Mouse (Mus musculus): Measurements from ENCODE around the gene Lta.

The Lta gene

DNA sequence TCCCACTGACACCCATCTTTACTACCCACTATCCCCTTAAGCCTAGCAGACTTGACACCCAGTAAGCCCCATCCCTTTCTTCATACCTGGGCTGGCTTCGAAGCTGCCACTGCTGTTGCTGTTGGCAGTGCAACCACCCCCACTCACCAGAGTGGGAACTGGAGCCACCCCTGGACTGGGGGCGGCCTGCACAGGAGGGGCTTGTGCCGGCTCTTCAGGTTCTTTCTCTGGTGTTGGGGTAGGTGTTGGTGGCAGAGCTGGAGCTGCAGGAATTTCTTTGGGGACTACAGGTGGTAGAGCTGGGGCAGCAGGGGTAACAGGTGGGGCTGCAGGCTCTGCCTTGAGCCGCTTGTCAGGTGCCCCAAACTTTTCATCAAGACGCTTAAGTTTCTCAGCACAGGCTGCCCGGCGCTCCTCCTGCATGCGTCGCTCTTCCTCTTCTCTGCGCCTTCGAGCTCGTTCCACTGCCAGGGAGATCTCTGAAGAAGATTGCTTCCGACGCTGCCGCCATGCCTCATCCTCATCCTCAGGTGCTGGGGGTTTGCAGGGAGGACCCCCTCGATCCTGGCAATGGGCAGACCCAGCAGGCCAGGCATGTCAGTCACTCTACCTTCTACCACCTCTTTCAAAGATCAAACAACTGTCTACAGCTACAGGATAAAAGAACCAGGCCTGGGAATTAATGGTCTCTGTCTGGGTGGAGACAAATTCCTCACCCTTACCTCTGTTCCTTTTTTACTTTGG, 46.1 kb downstream of the Lta start:
- DNase-seq (ENCODE audit: low spot score) = no peak

DNA sequence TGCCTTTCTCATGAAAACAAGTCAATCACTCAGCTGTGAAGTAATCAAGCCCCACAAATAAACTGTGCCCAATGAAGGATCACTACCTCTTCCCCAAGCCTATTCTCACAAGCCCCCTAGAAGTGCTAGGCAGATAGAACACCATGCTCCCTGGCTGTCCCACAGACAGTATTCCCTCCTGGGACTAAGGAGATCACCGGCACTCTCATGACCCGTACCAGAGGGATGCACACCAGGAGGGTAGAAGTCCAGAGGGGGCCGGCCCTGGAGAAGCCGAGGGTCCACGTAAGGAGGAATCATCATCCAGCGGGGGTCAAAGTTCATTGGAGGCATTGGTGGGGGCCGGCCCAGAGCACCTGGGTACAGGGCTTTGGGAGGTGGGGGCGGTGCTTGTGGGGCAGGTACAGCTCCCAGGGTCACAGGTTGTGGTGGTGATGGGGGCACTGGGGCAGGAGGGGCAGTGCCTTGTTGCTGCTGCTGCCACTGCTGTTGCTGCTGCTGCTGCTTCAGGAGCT, 47.4 kb downstream of the Lta start:
- DNase-seq (ENCODE audit: low spot score) = no peak

DNA sequence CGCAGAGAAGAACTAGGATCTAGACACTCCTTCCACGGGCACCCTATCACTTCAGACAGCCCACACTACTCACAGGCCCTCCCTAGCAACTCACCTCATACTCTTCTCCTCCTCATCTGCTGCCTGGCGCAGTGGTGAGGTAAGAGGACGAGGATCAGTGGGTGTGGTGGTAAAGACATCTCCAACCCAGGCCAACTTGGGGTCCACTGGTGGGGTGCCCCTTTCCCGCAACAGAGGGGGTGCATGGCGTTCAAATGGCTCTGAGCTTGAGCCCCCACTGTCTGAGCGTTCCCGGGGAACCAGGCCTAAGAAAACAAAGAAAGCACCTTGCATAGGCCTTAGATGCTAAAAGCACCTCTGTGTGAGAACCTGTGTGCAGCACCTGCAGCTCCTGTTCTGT, 47.9 kb downstream of the Lta start:
- DNase-seq (ENCODE audit: low spot score) = no peak

DNA sequence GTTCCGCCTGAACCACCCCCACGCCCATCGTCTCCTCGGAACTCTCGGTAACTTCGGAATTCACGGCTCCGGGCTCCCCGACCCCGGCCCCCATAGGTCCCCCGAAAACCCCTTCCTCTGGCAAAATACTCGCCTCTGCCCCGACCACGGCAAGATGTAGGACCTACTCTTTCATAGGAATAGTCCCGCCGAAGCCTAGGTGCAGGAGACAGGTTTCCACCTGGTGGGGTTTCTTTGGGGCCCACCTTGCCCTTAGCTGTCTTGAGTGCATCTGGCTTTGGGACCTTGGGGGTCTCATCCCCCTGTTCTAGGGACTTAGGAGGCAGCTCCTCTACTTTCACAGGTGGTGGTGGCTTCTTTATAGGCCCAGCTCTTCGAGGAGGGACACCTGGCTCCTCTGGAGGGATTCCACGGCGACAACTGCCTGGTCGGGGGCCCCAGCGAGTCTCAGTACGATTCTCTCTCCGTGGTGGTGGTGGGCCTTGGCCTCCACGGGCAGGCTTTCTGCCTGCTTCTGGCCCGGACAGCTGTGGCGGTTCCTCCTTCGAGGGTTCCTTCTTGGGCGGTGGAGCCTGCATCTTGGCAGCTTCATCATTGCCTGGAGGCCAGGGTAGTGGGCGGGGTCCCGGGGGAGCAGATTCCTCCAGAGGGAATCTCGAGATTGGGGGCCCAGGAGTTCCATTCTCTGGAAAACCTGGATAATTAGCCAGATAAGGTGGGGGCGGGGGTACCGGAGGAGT, 48.5 kb downstream of the Lta start:
- no peak for DNase-seq (ENCODE audit: low spot score)

DNA sequence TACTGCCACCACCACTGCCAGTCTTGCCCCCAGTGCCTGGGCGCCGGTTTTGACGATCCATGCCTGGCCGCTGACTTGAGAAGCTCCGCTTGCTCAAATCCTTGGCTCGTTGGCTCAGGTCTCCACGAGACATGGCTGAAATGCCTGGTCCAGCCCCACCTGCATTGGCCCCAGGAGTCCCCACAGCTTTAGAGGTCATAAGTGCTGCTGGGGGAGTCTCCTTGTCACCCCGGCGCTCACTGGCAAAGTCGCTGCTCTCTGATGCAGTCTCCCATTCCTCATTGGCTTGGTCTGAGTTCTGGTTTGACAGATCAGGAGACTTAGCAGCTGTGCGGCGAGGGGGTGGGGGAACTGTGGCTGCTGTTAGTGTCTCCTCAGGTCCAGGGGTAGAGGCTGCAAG, 49.7 kb downstream of the Lta start:
- no peak for DNase-seq (ENCODE audit: low spot score)

DNA sequence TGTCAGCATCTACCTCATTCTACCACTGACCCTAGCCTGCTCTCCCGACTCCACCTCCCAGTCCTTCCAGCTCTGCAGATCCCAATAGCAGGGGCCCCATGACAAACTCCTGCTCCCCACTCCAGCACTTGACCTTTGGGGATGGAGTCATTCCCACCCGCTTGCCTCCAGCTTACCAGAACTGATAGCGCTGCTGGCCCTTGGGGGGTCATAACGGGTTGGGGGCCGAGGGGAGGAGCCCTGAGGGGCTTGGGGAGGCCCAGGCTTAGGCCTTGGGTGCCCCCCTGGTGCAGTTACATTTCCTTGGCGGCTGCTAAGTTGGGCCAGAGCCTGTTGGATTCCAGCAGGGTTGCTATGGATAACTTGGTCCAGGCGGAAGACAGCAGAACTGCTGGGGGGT, 50.5 kb downstream of the Lta start:
- DNase-seq (ENCODE audit: low spot score) = no peak

DNA sequence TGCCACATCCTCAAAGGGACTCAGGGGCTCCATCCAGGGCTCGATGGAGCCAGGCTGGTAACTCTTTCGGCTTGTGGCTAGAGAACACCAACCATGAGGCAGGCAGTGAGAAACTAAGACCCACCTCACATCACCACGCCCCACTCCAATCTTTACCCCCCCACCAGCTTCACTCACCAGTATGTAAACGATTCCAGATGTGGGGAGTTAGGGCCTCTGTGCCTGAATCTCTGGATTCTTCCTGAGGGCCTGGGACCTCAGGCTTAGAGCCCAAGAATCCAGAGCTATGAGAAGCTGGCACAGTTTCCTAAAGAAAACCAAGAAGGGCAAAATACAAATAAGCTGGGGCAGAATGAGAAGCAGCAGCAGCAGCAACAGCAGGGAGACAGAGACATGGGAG, 51.2 kb downstream of the Lta start:
- DNase-seq (ENCODE audit: low spot score) = no peak

Data from ovary, adult 18-20 months (tissue).